Mouse (Mus musculus) MN1 (cell line): Measurements from ENCODE around the gene Trim66.

Experiments
- DNase-seq: peaks from one replicate; pipeline ENCODE4 v3.0.0-alpha.2; 2016; ENCODE audit warnings: low spot score

Gene Trim66

DNA sequence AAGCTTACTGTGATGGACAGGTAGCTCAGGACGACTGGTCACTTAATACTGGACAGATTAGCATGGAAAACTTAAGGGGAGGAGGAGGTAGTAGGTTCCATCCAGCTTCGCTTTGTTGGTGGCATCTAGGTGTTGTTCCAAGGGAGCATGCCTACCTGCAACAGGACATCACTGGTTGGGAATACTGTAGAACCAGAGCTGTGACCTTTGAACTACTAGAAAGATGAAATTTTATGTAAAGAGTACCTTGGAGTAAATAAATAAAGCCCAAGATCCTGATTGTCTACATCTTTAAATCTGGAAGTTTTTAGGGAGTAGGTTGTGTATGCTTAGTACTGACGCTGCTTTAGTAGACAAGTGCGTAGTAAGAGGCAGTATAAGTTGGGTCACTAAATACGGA is 14.2 kb upstream of the Trim66 start:
- no peak for DNase-seq

- DNase-seq, result peak; percentile 20
Observed at GRCm38 (mm10) chr7:109519936-109520335, 12.0 kb upstream of the Trim66 start.

- DNase-seq, result peak; percentile 99
Observed at GRCm38 (mm10) chr7:109518838-109519696, 11.1 kb upstream of the Trim66 start, which contains the start of gene Rpl27a. TSS of gene Rpl27a (plus strand) at chr7:109519147.

DNA sequence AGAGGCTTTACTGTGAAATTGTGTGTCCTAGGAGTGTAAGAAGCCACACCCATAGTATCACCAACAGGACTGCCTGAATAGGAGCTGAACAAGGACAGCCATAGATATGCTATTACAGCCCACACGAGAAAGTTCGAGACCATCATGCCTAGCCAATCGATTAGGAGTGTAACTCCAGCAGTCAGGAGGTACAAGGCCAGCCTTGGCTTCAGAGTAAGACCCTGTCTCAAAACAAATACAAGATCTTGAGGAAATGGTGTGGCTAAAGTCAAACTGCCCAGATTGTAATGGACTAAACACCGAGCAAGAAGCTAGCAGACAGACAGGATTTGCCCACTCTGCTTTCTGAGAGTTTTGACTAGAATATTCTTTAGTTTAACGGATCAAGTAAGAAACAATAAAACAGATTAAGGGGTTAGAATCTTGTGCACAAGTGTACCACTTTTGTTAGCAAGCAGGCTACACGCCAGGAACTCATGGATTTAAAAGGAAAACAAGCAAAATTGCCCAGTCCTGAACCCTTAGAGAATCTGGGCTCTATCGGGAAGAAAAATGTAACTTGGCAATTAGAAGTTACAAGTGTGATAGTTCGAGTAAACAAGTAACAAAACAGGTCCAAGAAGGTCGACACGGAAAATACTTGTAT is 10.2 kb upstream of the Trim66 start:
- DNase-seq, result peak; percentile 66

DNA sequence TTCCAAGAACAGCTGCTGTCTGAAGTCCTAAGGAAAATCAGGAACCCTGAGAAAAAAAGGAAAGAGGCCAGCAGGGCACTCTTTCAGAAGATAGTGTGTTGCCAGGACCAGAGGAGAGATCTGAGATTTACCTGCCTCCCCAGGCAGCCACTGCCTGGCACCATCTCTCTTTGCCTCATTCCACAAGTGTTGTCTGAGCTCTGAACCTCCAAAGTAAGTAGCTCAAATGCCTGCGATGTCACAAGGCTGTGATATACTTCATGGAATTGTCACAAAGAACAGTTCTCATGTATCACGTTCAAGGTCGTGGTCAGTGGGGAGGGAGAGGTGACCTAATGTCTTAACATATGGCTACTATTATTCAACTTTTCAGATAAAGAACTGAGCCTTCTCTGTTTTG is 8.6 kb upstream of the Trim66 start:
- no peak for DNase-seq

DNA sequence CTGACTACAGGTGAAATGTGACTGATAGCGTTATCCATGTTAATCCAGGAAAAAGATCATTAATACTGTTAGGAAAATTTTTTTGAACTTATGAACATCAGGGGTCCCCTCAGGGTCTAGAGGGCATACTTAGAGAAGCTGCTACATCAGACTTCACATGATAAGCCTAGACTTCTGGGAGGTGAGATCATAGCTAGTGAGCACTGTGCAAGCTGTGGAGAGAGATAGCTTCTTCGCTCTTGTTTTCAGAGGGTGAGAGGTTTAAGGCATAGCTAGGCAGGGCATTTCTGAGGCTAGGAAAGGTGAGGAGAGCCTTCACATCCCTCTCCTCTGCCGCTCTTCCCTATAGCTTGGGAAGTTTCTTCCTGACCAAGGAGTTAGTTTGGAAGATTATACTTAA is 3.9 kb upstream of the Trim66 start:
- DNase-seq, result no peak

DNA sequence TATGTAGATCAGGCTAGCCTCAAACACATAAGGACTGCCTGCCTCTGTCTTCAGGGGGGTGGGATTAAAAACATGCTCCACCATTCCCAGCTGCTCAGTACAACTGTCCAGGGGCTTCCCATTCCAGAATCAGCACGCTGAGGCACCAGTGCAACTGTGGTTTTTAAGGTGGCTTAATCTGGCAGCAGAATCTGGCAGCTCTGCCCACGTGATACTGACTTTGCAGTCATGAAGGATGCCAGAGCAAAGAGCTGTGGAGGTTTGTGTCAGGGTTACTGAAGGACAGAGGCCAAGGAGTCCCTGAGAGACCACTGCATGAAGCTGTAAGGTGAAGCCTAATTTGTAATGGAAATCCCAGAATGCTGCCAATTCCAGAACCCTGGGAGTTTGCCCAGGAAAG is 2.9 kb upstream of the Trim66 start:
- DNase-seq, result peak; percentile 18

GRCm38 (mm10) chr7:109507572-109507971 is 362 bp downstream of the Trim66 start:
- DNase-seq, result no peak

- DNase-seq, result no peak
Observed at GRCm38 (mm10) chr7:109507119-109507518, 815 bp downstream of the Trim66 start.

GRCm38 (mm10) chr7:109497507-109497906 is 10.4 kb downstream of the Trim66 start:
- DNase-seq, result no peak

DNA sequence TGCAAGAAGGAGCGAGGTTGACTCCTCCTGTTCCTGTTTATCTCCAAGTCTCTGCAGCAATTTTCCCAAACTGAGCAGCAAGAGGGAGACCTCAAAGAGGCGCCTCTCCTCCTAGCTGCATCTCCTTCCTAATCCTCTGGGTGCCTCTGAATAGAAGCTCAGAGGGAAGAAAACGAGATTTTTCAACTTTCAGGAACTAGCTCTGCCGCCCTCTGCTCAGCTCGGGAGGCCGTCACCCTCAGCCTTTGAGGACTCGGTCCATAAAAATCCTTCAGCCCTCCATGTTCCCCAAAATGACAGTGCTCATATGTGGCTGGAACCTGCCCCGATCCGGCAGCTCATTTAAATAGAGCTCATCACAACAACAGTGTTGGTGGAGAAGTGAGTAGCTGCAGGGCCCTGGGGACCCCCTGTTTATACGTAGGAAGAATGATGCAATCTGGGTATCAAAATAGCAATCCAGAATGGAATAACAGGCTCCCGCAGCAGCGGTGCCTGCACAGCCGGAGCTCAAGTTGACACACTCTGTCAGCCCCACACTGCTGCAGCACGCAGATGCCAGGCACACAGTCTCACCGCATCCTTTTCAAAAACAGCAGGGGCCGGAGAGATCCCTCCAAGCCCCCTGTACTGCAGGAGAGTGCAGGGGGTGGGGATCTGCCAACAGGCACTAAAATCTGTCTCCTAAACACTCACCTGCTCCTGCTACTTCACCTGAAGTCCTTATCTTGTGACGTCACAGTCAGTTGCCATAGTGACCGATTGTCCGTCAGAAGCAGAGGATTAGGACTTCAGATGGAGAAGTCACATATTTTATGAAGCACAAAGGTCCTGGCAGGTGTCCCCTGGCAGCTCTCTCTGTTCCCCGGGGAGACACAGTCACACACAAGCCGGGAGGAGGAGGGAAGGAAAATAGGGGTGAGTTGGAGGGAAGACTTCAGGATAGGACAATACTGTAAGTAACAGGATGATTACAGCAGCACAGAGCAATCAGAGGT is 14.3 kb downstream of the Trim66 start:
- DNase-seq, result peak; percentile 86

DNA sequence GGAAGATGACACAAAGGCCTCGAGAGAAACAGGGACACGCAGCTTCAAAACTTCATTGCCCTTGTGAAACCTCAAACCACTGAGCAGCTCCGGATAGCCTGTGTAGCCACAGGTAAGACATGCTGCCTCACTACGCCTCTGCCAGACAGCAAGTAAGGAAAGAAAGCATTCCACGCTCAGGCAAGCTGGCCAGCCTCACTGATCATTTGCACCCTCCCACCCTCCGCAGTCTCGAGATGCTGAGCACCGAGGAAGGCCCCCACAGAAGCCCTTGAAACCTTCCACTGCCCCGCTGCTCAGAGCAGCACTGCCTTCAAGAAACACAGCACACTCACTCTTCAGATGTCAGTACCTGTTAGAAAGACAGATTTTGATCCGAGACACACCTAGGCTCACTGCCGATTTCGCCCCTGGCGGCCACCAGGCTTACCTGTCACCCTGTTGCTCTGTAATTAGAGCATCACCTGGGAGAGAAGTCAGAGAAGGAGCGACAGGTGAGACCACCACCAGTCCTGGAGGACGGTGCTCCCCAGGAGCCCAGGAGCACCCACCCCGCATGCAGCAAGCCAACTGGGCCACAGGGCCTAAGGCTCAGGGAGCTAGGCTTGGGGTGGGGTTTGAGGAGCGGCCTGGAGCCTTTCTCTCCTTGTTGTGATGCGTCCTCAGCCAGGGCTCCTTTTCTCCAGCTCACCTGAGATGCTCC is 15.2 kb downstream of the Trim66 start:
- peak; percentile 23 for DNase-seq

DNA sequence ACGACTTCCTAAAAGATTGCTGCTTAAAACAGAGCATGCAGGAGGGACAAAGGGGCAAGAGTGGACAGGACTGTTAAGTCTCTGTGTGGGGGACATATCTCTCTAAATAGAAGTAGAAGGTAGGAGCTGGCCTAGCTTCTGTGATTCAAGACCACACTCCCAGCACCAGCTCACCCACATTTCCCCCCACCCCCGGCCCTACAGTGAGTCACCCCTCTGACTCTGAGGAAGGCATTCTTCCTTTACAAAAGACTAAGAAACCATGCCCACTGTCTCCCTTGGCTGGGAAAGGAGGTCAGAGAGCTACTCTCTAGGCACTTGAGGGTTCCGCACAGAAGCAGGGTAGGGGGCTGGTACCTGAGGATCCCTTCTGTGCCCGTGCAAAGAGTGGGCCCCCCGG is 23.7 kb downstream of the Trim66 start:
- no peak for DNase-seq

DNA sequence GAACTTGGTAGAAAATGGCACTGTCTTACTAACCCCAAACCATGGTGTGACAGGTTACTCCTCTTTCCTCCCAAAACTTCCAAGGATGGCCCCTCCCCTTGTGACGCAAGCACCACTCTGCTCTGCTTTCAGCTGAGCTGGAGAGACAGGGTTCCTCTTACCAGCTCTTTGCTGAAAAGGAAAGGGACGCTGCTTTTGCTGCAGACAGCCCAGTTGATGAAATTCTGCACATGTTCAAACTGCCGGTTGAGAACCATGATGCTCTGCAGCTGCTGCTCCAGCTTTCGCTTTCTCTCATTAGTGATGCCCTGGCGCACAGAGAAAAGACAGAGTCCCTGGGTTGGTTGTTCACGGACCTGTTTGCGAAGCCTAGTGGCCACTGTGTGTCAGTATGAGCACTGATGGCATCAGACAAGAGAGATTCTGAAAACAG is 27.2 kb downstream of the Trim66 start:
- no peak for DNase-seq

DNA sequence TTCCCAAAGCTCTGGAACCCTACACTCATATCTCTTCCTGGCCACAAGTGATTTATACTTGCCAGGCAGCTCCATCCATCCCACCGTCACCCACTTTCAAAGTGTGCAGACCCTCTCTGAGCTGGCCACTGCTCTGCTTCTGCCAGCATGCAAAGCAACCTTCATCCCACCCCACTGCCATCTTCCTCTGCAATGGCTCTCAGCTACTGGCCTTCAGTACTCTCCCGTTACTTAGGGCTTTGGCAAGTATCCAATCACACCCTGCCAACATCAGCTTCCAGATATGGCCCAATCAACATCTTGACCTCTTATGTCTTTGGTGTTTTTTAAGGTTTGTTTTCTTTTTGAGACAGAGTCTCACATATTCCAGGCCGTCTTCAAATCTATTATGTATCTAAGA is 30.0 kb downstream of the Trim66 start:
- no peak for DNase-seq

DNA sequence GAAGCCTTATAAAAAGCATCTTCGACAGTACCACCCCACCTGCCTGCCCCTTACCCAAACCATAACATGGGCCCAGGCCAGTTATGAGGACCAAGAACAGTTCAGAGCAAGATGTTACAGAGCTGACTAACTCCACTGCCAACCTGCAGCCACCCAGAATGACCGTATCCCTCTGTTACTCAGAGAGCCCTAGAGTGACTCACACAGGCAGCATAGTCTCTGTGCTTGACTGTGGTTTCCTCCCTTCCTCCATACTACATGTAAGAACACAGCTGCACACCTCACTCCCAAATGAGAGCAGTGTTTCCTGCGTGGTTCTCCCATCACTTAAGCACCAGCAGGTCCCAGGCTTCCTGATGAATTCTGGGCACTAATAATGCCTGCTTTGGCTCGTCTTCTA is 37.2 kb downstream of the Trim66 start:
- no peak for DNase-seq

DNA sequence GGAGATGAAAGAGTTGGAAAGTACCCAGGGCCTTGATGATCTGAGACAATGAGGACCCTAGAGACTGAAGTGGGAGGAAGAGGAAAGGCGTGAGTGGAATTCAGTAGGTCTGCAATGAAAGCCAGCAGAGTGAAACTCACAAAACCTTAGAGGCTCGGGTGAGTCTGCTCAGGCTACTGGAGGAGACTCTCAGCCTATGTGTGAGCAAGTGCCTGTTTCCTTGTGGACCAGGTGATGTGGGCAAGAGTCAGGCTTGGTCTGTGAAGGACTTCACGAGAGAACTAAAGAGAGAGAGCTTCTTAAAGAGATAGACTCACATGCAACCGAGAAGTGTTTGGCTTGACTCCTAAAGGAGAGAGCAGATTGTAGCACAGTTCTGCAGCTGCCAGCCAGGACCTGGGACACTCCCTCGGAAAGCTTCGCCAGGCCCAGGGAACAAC is 39.7 kb downstream of the Trim66 start:
- no peak for DNase-seq

GRCm38 (mm10) chr7:109467591-109467990 is 40.3 kb downstream of the Trim66 start:
- DNase-seq, result no peak

DNA sequence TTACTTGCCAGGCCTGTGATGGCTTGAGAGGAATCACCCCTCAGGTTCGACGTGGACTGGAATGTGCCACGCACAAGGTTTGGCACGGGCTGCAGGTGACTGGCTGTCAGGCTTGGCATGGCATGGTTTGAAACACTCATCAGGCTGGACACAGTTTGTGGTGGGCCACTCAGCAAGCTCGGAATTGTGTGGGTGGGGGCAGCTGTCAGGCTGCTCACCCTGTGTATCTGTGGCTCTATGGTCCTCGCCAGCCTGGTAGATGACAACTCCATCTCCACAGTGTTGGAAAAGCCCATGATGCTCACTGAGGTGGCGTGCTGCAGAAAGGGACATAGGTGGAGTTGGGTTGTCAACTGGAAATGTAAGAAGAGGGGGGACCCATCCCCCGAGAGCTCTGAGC is 47.2 kb downstream of the Trim66 start:
- no peak for DNase-seq

- DNase-seq, result no peak
Observed at GRCm38 (mm10) chr7:109456563-109456962, 51.4 kb downstream of the Trim66 start.

DNA sequence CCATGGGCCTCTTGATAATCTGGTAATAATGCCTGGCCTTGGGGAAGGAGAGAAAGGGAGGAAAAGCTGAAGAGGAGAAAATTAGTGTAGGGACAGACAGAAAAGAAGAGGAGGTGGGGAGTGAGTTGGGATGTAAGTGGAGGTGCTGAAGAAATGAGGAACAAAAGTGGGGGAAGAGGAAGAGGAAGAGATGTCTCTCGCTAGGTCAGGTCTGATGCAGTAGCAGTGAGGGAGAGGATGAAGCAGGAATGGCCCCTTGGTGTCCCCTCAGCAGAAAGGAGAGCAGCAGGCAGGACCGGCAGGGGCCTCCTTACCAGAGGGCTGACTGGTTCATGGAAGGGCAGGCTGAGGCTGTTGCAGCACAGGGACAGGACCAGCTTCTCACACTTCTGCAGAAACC is 52.2 kb downstream of the Trim66 start:
- no peak for DNase-seq

DNA sequence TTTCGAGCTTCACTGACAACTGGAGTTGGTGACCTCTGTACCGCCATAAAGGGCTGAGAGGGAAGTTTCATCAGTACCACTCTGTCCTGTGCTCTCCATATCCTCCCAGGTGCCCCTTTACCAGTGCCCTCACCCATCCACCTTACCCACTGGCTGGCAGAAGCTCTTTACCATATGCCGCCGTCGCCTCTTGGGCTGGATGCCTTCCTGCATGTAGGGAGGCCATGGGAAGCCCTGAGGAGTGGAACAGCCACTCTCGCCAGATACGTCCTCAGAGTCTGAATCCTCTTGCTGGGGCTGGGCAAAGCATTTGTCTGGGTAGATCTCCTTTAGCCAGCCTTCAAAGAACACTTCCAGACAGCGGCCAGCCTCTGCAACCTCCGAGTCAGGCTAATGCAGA is 53.1 kb downstream of the Trim66 start:
- DNase-seq, result no peak
